Mouse (Mus musculus): ENCODE measurements around the gene Dock9. TPM values are rescaled to one million over a fixed set of nuclear protein-coding genes. Genes with fewer than 3 reads are reported as not detected.
A peak's percentile ranks its signal among the peaks of the same experiment; 100 is the strongest.

Dock9 gene
- polyA plus RNA-seq, 1 experiment = 41.9 TPM

GRCm38 (mm10) chr14:121647693-121648092 lies 149.9 kb downstream of the Dock9 start:
- 76% methylated on average over 6 of the region's 6 CpGs for whole genome bisulfite sequencing
- no peak for TF ChIP-seq CTCF (conservative IDR thresholded peaks at IDR 0.05; ENCODE audit: insufficient read depth, insufficient read length, low read depth, low read length)
- no peak for TF ChIP-seq POLR2A (IDR thresholded peaks at IDR 0.05; ENCODE audit: low read depth, low read length)

GRCm38 (mm10) chr14:121646617-121647016 lies 151.0 kb downstream of the Dock9 start:
- Histone ChIP-seq H3K36me3 (ENCODE audit: control insufficient read depth, insufficient read depth, low read length) (no peaks in the 10 kb centered on the region), H3K27ac (ENCODE audit: insufficient read depth, low read depth, low read length) (peak overlapping the region; percentile 53; the same call in 1 of the 2 replicates), H3K27me3 (replicated peaks; ENCODE audit: control insufficient read depth, insufficient read depth, low read length) (no peaks in the 10 kb centered on the region), H3K4me3 (ENCODE audit: insufficient read depth, low read depth, low read length) (no peak overlapping the region), H3K4me1 (ENCODE audit: control insufficient read depth, insufficient read depth, low read length) (0 out of 2 replicates have a peak, but pooled peaks cover 2% of the 10 kb centered on the region)
- WGBS = 58% methylated on average over 10 of the region's 10 CpGs
- peak; percentile 58 for DNase-seq
- TF ChIP-seq POLR2A (IDR thresholded peaks at IDR 0.05; ENCODE audit: low read depth, low read length) (no peak), CTCF (conservative IDR thresholded peaks at IDR 0.05; ENCODE audit: insufficient read depth, insufficient read length, low read depth, low read length) (no peak)

More at GRCm38 (mm10) chr14:121647693-121648092, 149.9 kb downstream of the Dock9 start:
- Histone ChIP-seq H3K27ac (ENCODE audit: insufficient read depth, low read depth, low read length) (0 out of 2 replicates have a peak overlapping the region, but pooled peaks have one; percentile 35), H3K36me3 (ENCODE audit: control insufficient read depth, insufficient read depth, low read length) (no peaks in the 10 kb centered on the region), H3K27me3 (replicated peaks; ENCODE audit: control insufficient read depth, insufficient read depth, low read length) (no peaks in the 10 kb centered on the region), H3K4me3 (ENCODE audit: insufficient read depth, low read depth, low read length) (no peak overlapping the region), H3K4me1 (ENCODE audit: control insufficient read depth, insufficient read depth, low read length) (0 out of 2 replicates have a peak, but pooled peaks cover 2% of the 10 kb centered on the region)
- DNase-seq = no peak

GRCm38 (mm10) chr14:121644302-121644701 lies 153.3 kb downstream of the Dock9 start:
- no peak for TF ChIP-seq POLR2A (IDR thresholded peaks at IDR 0.05; ENCODE audit: low read depth, low read length)
- H3K27me3 ChIP-seq (replicated peaks; ENCODE audit: control insufficient read depth, insufficient read depth, low read length) = no peaks in the 10 kb centered on the region
- 0 out of 2 replicates have a peak, but pooled peaks cover 2% of the 10 kb centered on the region for H3K4me1 ChIP-seq (ENCODE audit: control insufficient read depth, insufficient read depth, low read length)

GRCm38 (mm10) chr14:121641271-121641670 lies 156.4 kb downstream of the Dock9 start:
- Histone ChIP-seq H3K4me3 (ENCODE audit: insufficient read depth, low read depth, low read length) (no peak overlapping the region), H3K4me1 (ENCODE audit: control insufficient read depth, insufficient read depth, low read length) (0 out of 2 replicates have a peak, but pooled peaks cover 1% of the 10 kb centered on the region), H3K27me3 (replicated peaks; ENCODE audit: control insufficient read depth, insufficient read depth, low read length) (no peaks in the 10 kb centered on the region), H3K36me3 (ENCODE audit: control insufficient read depth, insufficient read depth, low read length) (no peaks in the 10 kb centered on the region; the same call in 1 of the 2 replicates), H3K27ac (ENCODE audit: insufficient read depth, low read depth, low read length) (no peak overlapping the region)
- DNase-seq = no peak
- no peak for TF ChIP-seq POLR2A (IDR thresholded peaks at IDR 0.05; ENCODE audit: low read depth, low read length)
- TF ChIP-seq CTCF (conservative IDR thresholded peaks at IDR 0.05; ENCODE audit: insufficient read depth, insufficient read length, low read depth, low read length) = no peak
- 88% methylated on average over 7 of the region's 7 CpGs for WGBS

More at GRCm38 (mm10) chr14:121644302-121644701, 153.3 kb downstream of the Dock9 start:
- Histone ChIP-seq H3K36me3 (ENCODE audit: control insufficient read depth, insufficient read depth, low read length) (no peaks in the 10 kb centered on the region; the same call in 1 of the 2 replicates), H3K4me3 (ENCODE audit: insufficient read depth, low read depth, low read length) (no peak overlapping the region), H3K27ac (ENCODE audit: insufficient read depth, low read depth, low read length) (no peak overlapping the region)
- WGBS = 89% methylated on average over 2 of the region's 2 CpGs
- DNase-seq = no peak

- H3K4me3 ChIP-seq (ENCODE audit: insufficient read depth, low read depth, low read length) = no peak overlapping the region
- no peak for DNase-seq
- no peak for TF ChIP-seq CTCF (conservative IDR thresholded peaks at IDR 0.05; ENCODE audit: insufficient read depth, insufficient read length, low read depth, low read length)
- no peak for TF ChIP-seq POLR2A (IDR thresholded peaks at IDR 0.05; ENCODE audit: low read depth, low read length)
- no peak overlapping the region for H3K27ac ChIP-seq (ENCODE audit: insufficient read depth, low read depth, low read length)
- H3K36me3 ChIP-seq (ENCODE audit: control insufficient read depth, insufficient read depth, low read length) = no peaks in the 10 kb centered on the region; the same call in 1 of the 2 replicates
- no peaks in the 10 kb centered on the region for H3K27me3 ChIP-seq (replicated peaks; ENCODE audit: control insufficient read depth, insufficient read depth, low read length)
- no peaks in the 10 kb centered on the region for H3K4me1 ChIP-seq (ENCODE audit: control insufficient read depth, insufficient read depth, low read length)
- 54% methylated on average over 12 of the region's 12 CpGs for WGBS
Observed at GRCm38 (mm10) chr14:121636935-121637510, 160.6 kb downstream of the Dock9 start.

- Histone ChIP-seq H3K4me3 (ENCODE audit: insufficient read depth, low read depth, low read length) (no peak overlapping the region), H3K27me3 (replicated peaks; ENCODE audit: control insufficient read depth, insufficient read depth, low read length) (no peaks in the 10 kb centered on the region), H3K36me3 (ENCODE audit: control insufficient read depth, insufficient read depth, low read length) (no peaks in the 10 kb centered on the region; the same call in 1 of the 2 replicates), H3K4me1 (ENCODE audit: control insufficient read depth, insufficient read depth, low read length) (no peaks in the 10 kb centered on the region), H3K27ac (ENCODE audit: insufficient read depth, low read depth, low read length) (no peak overlapping the region)
- WGBS = 80% methylated on average over 11 of the region's 11 CpGs
- DNase-seq = no peak
- no peak for TF ChIP-seq POLR2A (IDR thresholded peaks at IDR 0.05; ENCODE audit: low read depth, low read length)
- no peak for TF ChIP-seq CTCF (conservative IDR thresholded peaks at IDR 0.05; ENCODE audit: insufficient read depth, insufficient read length, low read depth, low read length)
Observed at GRCm38 (mm10) chr14:121634736-121635430, 162.8 kb downstream of the Dock9 start.

- no peaks in the 10 kb centered on the region; the same call in 1 of the 2 replicates for H3K36me3 ChIP-seq (ENCODE audit: control insufficient read depth, insufficient read depth, low read length)
- peak; percentile 59 for DNase-seq
- no peaks in the 10 kb centered on the region for H3K27me3 ChIP-seq (replicated peaks; ENCODE audit: control insufficient read depth, insufficient read depth, low read length)
- 37% methylated on average over 14 of the region's 14 CpGs for WGBS
- no peak overlapping the region for H3K27ac ChIP-seq (ENCODE audit: insufficient read depth, low read depth, low read length)
- TF ChIP-seq CTCF (conservative IDR thresholded peaks at IDR 0.05; ENCODE audit: insufficient read depth, insufficient read length, low read depth, low read length) (no peak), POLR2A (IDR thresholded peaks at IDR 0.05; ENCODE audit: low read depth, low read length) (no peak)
- H3K4me3 ChIP-seq (ENCODE audit: insufficient read depth, low read depth, low read length) = no peak overlapping the region
- H3K4me1 ChIP-seq (ENCODE audit: control insufficient read depth, insufficient read depth, low read length) = no peaks in the 10 kb centered on the region
Observed at GRCm38 (mm10) chr14:121634093-121634735, 163.4 kb downstream of the Dock9 start.
